Mouse (Mus musculus): ENCODE measurements around the gene Alg5. TPM values are rescaled to one million over a fixed set of nuclear protein-coding genes. Genes with fewer than 3 reads are reported as not detected.

Alg5 gene
- polyA plus RNA-seq, 1 experiment from 2014 or later, result 84.7 TPM

DNA sequence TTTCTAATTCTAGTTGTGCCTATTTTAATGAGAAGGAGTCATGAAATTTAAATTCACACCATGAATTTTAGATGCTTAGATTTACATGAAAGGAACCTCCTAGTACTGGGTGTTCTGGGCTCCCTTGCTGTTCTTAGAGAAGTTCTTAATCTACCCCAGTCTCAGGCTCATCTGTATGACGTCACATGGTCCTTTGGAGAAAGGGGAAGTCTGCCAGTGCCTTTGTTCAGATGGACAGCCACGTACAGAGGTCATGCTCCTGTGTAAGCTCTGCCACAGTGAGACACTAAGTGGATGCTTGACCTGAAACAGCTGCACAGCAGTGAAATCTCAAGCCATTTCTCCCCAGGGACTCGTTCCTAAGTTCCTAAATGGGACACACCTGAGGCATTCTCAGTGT is 16.4 kb upstream of the Alg5 start:
- Histone ChIP-seq H3K36me3 (ENCODE audit: control insufficient read depth, insufficient read depth, low read length) (peaks cover 25% of the 10 kb centered on the region), H3K4me2 (replicated peaks; ENCODE audit: low read depth) (no peak overlapping the region), H3K27me3 (ENCODE audit: control insufficient read depth, insufficient read depth, low read length) (no peaks in the 10 kb centered on the region), H3K4me1 (replicated peaks; ENCODE audit: control insufficient read depth, insufficient read depth) (no peaks in the 10 kb centered on the region), H3K9ac (ENCODE audit: low read length) (no peak overlapping the region), H3K4me3 (ENCODE audit: low read depth, low read length) (no peak overlapping the region), H3K27ac (replicated peaks) (no peak overlapping the region), H3K9me3 (ENCODE audit: control insufficient read depth, low read length) (no peaks in the 10 kb centered on the region)
- DNase-seq (ENCODE audit: low spot score), result no peak
- TF ChIP-seq EP300 (optimal IDR thresholded peaks at IDR 0.05) (no peak), CTCF (IDR thresholded peaks at IDR 0.05; ENCODE audit: low read depth) (no peak)
- ATAC-seq (ENCODE audit: low FRiP score, low TSS enrichment), result no peak
- 52% methylated on average over 3 of the region's 3 CpGs for WGBS

DNA sequence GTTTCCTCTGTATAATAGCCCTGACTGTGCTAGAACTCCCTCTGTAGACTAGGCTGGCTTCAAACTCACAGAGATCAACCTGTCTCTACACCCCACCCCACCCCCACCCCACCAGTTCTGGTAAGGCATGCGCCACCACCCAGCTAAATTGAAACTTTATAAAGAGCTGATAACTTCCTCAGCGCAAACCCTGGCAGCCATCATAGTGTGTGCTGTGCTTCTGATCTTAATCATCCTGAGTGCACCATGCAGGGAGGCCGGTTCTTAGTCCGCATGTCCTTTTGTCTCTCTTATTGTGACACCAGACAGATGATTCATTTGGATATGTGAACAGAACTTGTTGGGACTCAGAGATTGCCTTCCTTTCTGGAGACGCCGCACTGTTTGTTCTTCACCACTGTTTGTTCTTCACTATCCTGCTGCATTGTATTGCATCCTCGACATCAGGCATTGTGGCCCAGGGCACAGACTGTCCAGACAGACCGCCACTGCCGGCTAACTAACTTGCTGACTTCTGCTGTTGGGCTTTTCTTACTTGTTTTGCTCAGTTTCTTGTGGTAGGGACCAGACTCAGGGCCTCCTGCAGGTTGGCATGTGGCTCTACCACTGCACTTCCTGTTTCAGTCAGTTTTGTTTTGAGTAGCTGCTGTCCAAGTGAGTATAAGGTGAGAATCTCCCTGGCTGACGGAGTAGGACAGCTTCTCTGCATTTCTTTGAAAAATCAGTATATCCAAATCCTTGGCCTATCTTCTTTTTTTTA is 11.4 kb upstream of the Alg5 start:
- no peak overlapping the region for H3K9ac ChIP-seq (ENCODE audit: low read length)
- TF ChIP-seq CTCF (IDR thresholded peaks at IDR 0.05; ENCODE audit: low read depth) (no peak), EP300 (optimal IDR thresholded peaks at IDR 0.05) (no peak)
- H3K27me3 ChIP-seq (ENCODE audit: control insufficient read depth, insufficient read depth, low read length), result no peaks in the 10 kb centered on the region
- no peak overlapping the region for H3K27ac ChIP-seq (replicated peaks)
- no peaks in the 10 kb centered on the region for H3K4me1 ChIP-seq (replicated peaks; ENCODE audit: control insufficient read depth, insufficient read depth)
- ATAC-seq (ENCODE audit: low FRiP score, low TSS enrichment) (no peak; the same call in 1 of the 2 replicates), DNase-seq (ENCODE audit: low spot score) (no peak)
- H3K9me3 ChIP-seq (ENCODE audit: control insufficient read depth, low read length), result no peaks in the 10 kb centered on the region
- H3K4me2 ChIP-seq (replicated peaks; ENCODE audit: low read depth), result no peak overlapping the region
- H3K4me3 ChIP-seq (ENCODE audit: low read depth, low read length), result no peak overlapping the region
- H3K36me3 ChIP-seq (ENCODE audit: control insufficient read depth, insufficient read depth, low read length), result peaks cover 18% of the 10 kb centered on the region
- WGBS, result 62% methylated on average over 10 of the region's 10 CpGs

DNA sequence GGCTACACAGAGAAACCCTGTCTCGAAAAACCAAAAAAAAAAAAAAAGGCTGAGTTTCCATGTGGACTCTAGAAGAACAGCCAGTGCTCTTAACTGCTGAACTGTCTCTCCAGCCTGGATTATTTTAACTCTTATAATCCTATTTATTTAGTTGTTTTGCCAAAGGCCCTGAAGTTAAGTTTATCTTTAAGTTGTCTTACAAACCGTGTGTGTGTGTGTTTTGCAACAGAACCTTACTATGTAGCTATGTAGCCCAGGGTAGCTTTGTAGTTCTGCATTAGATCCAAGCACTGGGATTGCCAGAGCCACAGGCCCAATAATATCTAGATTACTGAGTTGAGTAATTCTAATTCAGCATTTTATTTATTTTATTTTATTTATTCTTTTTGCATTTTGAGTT is 10.0 kb upstream of the Alg5 start:
- no peak for ATAC-seq (ENCODE audit: low FRiP score, low TSS enrichment)
- no peak overlapping the region for H3K9ac ChIP-seq (ENCODE audit: low read length)
- no peak overlapping the region for H3K4me3 ChIP-seq (ENCODE audit: low read depth, low read length)
- no peak overlapping the region for H3K27ac ChIP-seq (replicated peaks)
- no peak for DNase-seq (ENCODE audit: low spot score)
- H3K4me2 ChIP-seq (replicated peaks; ENCODE audit: low read depth), result no peak overlapping the region
- 68% methylated on average over 2 of the region's 2 CpGs for WGBS
- H3K4me1 ChIP-seq (replicated peaks; ENCODE audit: control insufficient read depth, insufficient read depth), result no peaks in the 10 kb centered on the region
- no peaks in the 10 kb centered on the region for H3K9me3 ChIP-seq (ENCODE audit: control insufficient read depth, low read length)
- TF ChIP-seq EP300 (optimal IDR thresholded peaks at IDR 0.05) (no peak), CTCF (IDR thresholded peaks at IDR 0.05; ENCODE audit: low read depth) (no peak)
- no peaks in the 10 kb centered on the region for H3K27me3 ChIP-seq (ENCODE audit: control insufficient read depth, insufficient read depth, low read length)
- peaks cover 26% of the 10 kb centered on the region for H3K36me3 ChIP-seq (ENCODE audit: control insufficient read depth, insufficient read depth, low read length)

DNA sequence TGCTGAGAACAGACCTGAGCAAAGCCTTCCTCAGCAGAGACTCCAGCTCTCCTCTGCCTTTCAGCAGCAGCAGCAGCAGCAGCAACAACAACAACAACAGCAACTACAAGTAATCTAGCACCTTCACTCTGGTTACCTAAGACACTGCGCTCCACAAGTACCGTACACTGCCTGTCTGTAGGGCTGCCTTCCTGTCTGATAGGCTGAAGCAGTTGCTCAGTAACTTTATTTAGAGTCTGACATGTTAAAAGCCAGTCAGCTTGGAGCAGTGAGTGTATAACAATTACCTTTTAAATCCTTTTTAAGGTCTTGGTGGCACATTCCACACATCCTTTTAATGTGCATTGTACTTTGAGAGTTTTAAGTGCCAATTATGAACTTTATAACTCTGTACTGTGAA is 7.8 kb upstream of the Alg5 start:
- ATAC-seq (ENCODE audit: low FRiP score, low TSS enrichment) (no peak), DNase-seq (ENCODE audit: low spot score) (no peak)
- H3K4me3 ChIP-seq (ENCODE audit: low read depth, low read length), result no peak overlapping the region
- no peak overlapping the region for H3K4me2 ChIP-seq (replicated peaks; ENCODE audit: low read depth)
- H3K27me3 ChIP-seq (ENCODE audit: control insufficient read depth, insufficient read depth, low read length), result no peaks in the 10 kb centered on the region
- H3K36me3 ChIP-seq (ENCODE audit: control insufficient read depth, insufficient read depth, low read length), result peaks cover 22% of the 10 kb centered on the region
- 93% methylated on average over 2 of the region's 2 CpGs for WGBS
- no peaks in the 10 kb centered on the region for H3K4me1 ChIP-seq (replicated peaks; ENCODE audit: control insufficient read depth, insufficient read depth)
- no peaks in the 10 kb centered on the region for H3K9me3 ChIP-seq (ENCODE audit: control insufficient read depth, low read length)
- TF ChIP-seq CTCF (IDR thresholded peaks at IDR 0.05; ENCODE audit: low read depth) (no peak), EP300 (optimal IDR thresholded peaks at IDR 0.05) (no peak)
- no peak overlapping the region for H3K9ac ChIP-seq (ENCODE audit: low read length)
- no peak overlapping the region for H3K27ac ChIP-seq (replicated peaks)

GRCm38 (mm10) chr3:54728100-54728499 is 7.2 kb upstream of the Alg5 start:
- Histone ChIP-seq H3K4me1 (replicated peaks; ENCODE audit: control insufficient read depth, insufficient read depth) (no peaks in the 10 kb centered on the region), H3K9me3 (ENCODE audit: control insufficient read depth, low read length) (no peaks in the 10 kb centered on the region), H3K4me2 (replicated peaks; ENCODE audit: low read depth) (no peak overlapping the region), H3K27me3 (ENCODE audit: control insufficient read depth, insufficient read depth, low read length) (no peaks in the 10 kb centered on the region), H3K4me3 (ENCODE audit: low read depth, low read length) (no peak overlapping the region), H3K36me3 (ENCODE audit: control insufficient read depth, insufficient read depth, low read length) (peaks cover 22% of the 10 kb centered on the region), H3K9ac (ENCODE audit: low read length) (no peak overlapping the region), H3K27ac (replicated peaks) (no peak overlapping the region)
- ATAC-seq (ENCODE audit: low FRiP score, low TSS enrichment), result no peak
- whole genome bisulfite sequencing, result 91% methylated on average over 6 of the region's 6 CpGs
- TF ChIP-seq CTCF (IDR thresholded peaks at IDR 0.05; ENCODE audit: low read depth) (no peak), EP300 (optimal IDR thresholded peaks at IDR 0.05) (no peak)
- no peak for DNase-seq (ENCODE audit: low spot score)

GRCm38 (mm10) chr3:54731626-54732150 is 3.7 kb upstream of the Alg5 start:
- H3K27ac ChIP-seq (replicated peaks), result no peak overlapping the region
- no peak overlapping the region for H3K4me2 ChIP-seq (replicated peaks; ENCODE audit: low read depth)
- no peak overlapping the region for H3K4me3 ChIP-seq (ENCODE audit: low read depth, low read length)
- no peaks in the 10 kb centered on the region for H3K9me3 ChIP-seq (ENCODE audit: control insufficient read depth, low read length)
- H3K4me1 ChIP-seq (replicated peaks; ENCODE audit: control insufficient read depth, insufficient read depth), result no peaks in the 10 kb centered on the region
- H3K9ac ChIP-seq (ENCODE audit: low read length), result no peak overlapping the region
- H3K36me3 ChIP-seq (ENCODE audit: control insufficient read depth, insufficient read depth, low read length), result peaks cover 22% of the 10 kb centered on the region
- TF ChIP-seq CTCF (IDR thresholded peaks at IDR 0.05; ENCODE audit: low read depth) (no peak), EP300 (optimal IDR thresholded peaks at IDR 0.05) (no peak)
- DNase-seq (ENCODE audit: low spot score), result no peak
- H3K27me3 ChIP-seq (ENCODE audit: control insufficient read depth, insufficient read depth, low read length), result no peaks in the 10 kb centered on the region
- 51% methylated on average over 8 of the region's 8 CpGs for WGBS
- no peak for ATAC-seq (ENCODE audit: low FRiP score, low TSS enrichment)
